Mouse (Mus musculus) WW6 (cell line): ENCODE measurements around the gene Scel.

Experiments used
- DNase-seq: peaks from one replicate; pipeline ENCODE4 v3.0.0-alpha.2; 2013; ENCODE audit warnings: low read depth, low spot score

Scel gene

DNA sequence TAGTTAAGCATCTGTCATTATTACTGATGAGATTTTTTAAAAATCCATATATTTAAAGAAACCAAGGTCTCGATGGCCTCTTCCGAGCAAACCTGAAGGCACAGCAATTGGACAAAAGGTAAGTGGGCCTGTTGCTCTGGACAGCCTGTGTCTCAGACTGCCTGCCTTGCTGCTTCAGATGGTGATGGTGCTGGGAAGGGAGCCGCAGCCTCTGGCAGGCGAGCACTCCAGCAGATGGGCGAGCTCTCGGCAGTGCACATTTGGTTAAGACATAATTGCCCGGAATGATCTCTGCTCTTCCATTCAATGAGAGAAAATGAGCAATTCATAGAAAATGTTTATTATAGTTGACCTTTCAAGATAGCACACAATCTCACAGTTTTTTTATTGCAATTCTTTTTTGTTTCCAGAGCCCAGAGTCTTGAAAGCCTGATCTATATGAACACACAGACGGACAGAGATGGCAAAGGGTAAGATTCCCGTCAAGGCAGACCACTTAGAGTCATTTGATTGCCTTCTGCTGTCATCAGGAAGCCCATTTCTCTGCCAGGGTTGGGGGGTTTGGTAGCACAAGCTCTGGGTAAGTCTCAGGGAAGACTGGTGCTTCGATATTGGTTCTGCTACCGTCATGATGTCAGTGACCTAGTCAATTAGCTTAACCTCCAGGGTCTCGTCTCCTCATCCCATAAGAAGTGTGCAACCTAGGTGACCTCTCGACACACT is 58.6 kb downstream of the Scel start:
- no peak for DNase-seq

DNA sequence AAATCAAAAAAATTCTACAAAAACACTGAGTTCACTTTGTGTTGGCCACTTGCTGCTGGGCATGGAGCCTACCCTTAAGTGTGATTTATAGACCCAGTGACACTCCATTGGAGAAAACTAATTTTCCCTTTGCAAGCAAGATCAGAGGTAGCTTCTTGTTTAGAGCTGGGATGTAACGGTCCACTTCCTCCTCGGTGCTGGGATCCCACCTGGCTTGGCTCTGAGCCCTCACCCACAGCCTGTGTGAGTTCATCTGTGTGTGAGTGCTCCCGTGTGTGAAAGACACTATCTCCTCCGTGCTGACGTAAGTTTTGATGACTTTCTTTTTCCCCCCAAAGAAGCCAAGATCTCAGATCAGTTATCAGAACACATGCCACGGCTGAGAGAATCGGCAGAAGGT is 62.7 kb downstream of the Scel start:
- no peak for DNase-seq

DNA sequence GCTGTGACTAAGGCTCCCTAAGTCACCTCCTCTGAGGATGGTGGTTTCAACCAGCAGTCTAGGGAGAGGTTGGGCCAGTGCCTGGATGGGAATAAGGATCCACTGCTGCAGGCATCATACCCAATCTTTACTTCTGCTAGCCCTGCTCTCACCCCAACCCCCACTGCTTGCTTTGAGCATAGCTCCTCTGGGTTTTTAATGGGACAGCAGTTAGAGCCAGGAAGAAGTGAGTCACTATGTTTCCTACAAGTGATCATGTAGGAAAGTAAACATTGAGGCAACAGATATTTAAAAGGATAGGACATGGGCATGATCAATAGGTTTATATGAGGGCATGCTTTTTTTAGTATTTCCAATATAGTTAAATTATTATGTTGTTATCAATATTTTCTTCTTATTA is 63.9 kb downstream of the Scel start:
- no peak for DNase-seq

DNA sequence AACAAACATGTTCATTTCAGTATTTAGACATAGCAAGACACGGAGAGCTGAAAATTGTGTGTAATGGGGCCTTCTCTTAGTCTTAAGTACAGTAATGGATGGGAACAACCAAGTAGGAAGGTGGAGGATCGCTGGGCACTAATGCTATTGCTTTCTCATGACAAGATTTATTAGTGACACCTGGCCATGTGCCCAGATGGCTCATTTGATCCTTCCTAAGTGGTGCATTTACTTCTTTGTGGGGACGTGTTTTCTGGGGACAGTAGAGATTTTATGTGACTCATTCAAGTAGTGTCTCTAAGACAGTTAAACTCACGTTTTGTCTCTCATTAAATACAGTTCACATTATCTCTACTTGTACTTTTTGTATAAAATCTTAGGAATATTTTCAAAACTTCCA is 73.5 kb downstream of the Scel start:
- no peak for DNase-seq

DNA sequence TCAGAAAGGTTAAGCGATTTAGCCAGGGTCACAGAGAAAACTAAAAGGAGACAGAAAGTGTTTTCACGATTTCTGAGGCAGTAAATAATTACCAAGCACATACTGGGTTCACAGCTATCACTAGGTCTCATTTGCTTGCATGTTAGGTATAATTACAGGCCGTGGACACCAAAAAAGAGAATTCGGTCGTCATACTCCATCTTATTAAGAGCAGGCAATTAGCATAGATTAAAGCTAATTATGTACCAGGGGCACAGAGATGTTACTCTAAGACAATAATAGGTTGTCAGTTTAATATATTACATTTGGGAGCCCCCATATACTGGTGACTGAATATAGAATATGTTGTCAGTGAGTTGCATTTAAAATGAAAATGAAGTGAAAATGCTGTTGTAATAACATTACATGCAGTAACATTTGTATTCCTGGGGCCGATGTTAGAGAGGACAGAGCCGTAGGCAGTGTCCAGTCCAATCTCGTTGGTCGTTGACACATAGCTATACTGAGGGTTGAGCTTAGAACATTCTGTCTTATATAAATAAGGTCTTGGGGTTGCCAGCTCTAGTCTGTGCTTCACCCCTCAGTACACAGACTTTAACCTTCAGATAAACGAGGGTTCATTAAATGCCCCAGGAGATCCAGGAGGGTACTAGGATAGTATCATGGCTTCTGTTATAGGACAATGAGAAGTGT is 74.2 kb downstream of the Scel start:
- no peak for DNase-seq

DNA sequence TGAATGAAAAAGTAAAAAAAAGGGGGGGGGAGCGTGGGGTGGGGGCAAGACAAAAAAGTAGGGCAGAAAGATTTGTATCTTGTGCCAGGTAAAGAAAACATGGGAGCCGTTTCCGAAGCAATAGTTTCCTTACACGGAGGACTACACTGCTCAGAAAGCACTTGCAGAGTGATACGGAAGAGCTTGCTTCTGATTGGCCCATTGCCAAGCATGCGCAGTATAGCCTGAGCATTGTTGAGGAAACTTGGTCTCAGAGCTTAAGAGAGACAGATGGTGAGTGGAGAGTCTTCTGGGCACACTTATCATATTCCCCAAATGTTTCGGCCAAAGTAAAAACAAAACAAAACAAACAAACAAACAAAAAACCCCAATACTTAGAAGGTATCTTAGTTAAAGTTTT is 76.7 kb downstream of the Scel start:
- DNase-seq = no peak

DNA sequence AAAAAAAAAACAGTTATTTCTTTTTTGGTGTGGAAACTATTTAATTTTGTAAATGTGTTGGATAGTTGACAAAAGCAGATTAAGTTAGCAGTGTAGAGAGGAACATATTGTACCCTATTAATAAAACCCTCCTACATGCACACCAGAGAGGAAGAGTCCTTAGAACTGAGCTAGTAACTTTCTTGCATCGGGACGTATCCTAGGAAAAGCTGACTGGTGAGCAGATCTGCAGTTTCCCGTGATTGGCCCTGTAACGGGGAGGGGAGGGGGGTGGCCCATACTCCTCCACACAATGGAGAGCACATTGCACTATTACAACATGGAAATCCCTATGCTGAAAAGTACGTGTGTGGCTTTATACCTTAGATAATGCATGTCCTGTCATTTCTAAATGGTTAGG is 82.7 kb downstream of the Scel start:
- DNase-seq = no peak

DNA sequence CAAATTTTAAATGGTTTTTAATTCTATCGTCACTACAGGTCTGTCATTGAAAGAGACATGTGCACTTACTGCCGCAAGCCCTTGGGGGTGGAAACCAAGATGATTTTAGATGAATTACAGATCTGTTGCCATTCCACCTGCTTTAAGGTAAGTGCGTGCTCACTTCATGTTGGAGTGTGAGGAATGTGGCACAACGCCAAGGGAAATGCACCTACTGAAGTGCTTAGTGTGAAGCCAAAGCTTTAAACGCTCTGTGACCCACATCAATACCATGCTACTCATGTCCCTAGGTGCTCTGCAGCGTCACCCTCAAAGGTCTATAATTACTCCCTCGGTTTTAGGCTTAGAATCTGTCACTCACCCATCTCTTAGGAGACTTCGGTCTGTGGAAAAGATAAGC is 94.9 kb downstream of the Scel start:
- no peak for DNase-seq

DNA sequence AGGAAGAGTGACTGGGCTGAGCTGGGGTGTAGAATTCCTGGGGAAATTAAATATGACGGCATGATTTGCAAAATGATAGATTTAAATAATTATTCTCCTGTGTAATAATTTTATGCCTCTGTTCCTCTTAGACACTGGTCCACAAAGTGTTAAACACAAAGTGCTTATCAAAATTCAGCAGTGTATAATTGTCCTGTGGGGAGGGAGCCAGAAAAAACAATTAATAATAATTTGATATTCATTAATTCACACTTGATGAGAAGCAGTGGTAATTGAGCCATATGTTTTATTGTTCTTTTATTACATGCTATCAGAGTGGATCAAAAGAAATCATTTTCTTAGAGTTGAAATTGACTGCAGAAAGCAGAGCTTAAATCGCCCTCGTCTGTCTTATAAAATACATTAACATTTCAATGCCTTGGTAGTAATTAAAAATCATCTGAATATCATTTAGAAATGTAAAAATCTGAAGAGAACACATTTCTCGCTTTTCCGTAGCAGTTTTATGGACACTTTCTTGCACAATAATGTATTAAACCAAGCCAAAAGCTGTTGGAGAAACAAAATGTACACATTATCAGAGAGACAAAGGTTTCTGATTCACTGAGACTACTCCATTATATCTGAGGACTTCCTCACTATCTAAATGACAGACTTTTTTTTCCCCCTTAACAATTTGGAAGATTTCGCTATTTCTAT is 100.6 kb downstream of the Scel start:
- DNase-seq = no peak

DNA sequence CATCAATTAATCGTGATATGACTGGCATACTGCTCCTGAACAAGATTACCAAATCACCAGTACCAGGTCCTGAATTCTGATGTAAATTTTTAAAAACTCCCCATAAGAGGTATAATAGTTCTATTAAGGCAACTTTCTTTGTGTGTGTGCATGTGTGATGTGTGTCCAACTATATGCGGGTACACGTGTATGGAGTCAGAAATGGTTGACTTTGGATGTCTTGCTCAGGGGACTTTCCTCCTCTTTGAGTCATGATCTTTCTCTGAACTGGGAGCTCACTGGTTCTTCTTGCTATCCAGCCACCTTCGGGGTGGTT is 101.1 kb downstream of the Scel start:
- no peak for DNase-seq

DNA sequence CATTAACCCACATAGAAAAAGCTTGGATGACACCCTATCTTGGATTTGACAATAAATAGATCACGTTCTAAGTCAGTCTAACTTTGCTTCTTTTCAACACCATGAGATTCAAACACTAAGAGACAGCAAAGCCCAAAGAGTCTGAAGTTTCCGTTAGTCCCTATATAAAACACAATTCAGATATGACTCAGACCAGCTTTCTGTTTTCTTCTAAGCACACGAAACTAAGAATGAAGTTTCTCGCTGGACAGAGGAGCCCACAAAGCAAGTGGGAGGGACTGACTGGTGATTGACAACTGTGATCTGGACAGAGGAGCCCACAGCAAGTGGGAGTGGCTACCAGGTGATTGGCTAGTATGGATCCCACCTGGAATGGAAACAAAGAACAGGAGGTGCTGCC is 106.6 kb downstream of the Scel start:
- DNase-seq = no peak

DNA sequence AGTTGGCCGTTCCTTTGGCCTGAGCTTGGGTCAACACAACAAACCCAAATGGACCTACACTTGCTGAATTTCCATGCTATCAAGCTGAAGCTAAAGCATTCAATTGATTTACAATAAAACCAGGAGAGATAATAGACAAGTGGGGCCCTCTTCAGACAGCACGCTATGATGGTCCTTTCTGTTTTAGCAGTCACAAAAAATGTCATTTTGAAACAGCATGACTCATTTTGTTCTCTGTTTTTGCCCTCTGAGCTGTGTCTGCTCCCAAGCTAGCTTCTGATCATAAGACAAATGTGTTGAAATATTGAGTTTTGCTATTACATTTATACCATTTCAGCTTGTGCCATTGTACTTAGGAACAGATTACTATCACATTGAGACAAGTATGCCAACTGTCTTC is 108.1 kb downstream of the Scel start:
- no peak for DNase-seq

DNA sequence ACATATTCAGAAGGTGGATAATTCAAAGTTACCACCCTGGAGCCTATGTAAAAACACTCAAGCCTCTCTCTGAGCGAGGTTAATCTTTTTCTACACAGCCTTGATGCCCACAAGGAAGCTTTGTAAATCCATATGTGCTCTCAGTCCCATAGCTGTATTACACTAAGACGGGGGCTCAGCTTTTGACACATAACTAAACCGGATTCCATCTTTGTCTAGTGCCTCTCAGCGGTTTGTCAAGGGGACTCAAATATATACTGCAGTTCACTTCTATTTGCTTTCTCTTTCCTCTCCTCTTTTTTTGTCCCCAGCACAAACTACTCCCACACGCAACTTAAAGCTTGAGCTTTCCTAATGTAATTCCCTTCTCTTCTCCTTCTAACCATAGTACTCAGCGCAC is 113.0 kb downstream of the Scel start:
- no peak for DNase-seq

DNA sequence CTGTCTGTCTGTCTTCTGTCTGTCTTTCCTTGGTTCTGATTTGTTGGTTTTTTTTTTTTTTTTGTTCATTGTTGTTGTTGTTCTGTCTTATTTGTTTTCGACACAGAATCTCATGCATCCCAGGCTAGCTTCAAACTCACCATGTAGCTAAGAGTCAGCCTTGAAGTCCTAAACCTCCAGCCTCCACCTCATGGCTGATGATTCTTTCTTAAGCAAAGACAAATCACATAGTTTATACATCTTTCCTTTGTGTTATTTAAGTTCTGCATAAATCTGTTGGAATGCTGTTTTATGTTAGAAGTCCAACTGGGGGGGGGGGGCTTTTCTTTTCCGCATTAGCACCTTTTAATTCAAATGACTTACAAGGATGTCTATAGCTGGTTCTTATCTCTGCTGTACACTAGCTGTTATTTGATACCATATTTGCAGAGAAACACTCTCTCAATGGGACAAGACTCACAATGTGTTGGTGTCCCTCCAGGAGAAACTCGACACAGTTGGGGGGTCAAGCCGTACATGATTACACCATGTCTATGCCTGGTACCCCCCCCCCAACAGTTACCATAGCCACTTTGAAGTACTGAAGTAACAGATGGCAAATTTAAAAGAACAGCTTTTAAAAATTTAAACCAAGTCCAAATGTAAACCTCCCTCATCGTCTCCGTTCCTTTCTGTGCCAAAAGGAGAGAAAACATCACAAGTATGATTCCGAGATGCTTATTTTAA is 116.7 kb downstream of the Scel start:
- no peak for DNase-seq

DNA sequence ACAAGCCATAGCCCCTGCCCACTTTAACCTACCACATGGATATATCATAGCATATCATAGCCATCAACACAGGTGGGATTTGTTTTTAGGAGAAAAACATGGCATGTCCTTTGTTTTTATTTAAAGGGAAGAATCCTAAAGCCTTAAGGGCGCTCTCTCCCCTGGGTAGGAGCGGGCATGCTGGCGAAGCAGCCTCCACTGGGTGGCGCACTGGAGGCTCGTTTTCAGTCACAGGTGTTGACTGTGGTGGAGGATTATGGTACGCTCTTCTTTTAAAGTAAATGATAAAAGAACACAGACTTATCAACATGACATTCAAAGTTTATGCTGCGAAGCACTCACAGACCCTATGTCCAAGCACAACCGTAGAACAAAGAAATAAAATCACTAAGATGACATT is 117.4 kb downstream of the Scel start:
- no peak for DNase-seq

DNA sequence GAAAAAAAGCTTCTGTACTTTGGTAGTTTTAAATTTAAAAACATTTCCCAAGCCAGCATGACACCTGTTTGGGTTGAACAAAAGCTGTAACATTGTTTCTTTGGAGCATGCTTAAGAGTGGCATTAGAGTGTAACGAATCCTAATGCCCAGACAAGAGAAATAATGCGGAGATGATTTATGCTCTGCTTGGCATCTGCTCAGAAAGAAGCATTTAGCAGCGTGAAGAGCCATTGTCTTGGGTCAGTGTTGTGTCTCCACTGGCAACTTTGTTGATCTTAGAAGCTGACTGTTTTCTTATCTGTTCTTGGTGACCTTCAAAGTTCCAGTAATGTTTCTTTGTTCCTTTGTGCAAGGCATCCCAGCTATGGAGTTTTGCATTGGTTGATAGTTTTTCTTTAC is 130.8 kb downstream of the Scel start:
- no peak for DNase-seq

DNA sequence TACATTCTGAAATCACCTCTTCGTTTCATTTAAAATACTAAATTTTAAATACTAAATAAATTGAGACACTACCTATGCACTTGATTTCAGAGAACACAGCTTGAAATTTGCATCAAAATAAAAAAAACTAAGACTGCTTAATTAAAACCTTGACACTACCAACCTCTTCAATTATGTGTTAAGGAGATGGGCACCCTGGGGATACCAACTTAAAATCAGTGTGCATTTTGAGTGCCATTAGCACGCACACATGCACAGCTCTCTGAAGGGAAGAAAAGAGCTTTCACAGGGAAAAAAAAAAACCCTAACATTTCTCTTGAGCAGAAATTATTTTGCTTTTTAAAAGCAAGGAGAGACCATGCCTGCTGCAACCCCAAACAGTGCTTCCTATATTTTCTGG is 134.8 kb downstream of the Scel start:
- DNase-seq = no peak

DNA sequence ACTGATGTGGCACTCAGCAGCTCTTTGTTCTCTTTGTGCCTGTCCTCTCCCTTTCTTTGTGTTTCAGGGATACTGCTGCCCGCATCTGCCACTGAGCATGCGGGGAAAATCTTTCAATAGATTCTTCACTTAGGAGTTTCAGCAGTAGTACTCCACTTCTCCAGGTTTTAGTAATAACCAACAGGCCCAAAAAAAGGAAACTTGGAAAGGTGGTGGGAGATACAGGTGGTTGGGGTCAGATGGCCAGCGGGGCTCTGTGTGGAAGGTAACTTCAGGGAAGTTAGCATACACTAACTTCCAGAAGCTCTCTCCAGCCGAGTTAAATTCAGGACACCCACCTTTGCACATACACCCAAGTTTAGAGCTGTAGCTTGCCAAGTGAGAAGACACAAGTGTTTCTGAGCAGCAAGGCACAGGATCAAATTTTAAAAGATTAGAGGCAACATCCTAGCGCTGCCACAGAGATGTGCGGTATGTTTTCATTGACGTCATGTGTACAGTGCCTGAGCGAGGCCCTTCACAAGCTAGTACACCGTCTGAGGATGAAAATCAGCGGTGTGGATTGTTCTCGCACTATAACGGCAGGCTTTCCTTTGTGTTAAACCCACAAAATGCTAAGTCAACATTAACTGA is 135.6 kb downstream of the Scel start:
- DNase-seq = no peak

DNA sequence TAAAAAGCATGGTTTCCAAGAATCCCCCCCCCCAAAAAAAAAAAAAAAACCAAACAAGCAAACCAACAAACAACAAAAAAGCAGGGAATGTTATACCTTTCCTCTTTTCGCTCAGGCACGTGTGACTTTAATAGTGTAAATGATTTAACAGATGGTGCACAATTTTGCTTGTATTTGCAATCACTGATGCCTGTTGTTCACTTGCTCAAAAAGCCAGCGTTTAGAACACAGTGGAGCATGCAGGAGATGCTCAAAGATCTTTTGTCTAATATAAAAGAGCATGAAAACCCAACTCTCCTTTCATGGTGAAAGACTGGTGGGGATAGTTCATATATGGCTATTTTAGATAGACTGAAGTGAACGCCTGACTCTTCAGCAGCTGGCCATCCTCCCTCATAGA is 136.2 kb downstream of the Scel start:
- no peak for DNase-seq

DNA sequence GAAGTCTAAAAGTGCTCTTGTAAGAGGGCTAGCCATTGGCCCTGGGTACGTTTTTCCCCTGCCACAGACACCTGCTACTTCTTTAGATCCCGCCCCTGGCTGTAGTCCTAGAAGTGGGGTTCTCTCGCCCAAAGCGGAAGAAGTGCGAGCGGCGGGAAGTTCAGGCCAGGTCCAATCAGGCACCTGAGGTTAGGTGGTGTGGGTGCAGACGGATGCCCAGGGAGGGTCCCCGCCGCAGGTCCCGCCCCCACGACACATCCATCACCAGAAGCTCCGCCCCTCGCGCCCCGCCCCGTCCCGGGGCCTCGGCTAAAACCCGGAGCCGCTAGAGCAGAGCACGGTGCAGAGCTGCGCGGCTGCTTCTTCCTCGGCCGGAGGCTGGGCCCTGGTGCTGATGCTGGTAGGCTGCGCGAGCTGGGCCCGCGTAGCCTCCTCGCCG is 136.8 kb downstream of the Scel start, which contains the start of gene Slain1:
TSS of gene Slain1 (plus strand) at position 333 of the 439 bp plus-strand sequence.
- peak; percentile 74 for DNase-seq

DNA sequence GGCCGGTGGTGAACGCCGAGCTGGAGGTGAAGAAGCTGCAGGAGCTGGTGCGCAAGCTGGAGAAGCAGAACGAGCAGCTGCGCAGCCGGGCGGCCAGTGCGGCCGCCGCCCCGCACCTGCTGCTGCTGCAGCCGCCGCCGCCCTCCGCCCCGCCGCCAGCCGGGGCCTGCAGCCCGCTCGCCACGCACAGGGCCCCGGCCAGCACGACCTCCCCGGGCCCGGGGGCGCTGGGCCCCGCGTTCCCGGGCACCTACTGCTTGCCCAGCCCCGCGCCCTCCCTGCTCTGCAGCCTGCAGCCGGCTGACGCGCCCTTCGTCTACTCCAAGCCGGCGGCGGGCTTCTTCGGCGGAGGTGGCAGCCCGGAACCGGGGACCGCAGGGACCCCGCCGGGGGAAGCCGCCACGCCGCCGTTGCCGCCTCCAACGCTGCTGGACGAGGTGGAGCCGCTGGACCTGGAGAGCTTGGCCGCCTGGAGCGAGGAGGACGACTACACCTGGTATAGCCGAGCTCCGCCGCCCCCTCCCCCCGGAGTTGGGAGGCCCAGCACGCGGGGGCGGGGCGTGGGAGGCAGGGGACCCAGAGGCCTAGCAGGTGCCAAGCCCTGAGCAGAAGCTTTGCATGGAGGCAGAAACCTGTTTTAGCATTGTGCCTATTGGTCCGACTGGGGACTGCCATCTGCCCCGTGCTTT is 137.4 kb downstream of the Scel start:
- DNase-seq = no peak
